Mouse (Mus musculus): Measurements from ENCODE around the gene Sec24c. TPM values are rescaled to one million over a fixed set of nuclear protein-coding genes. Genes with fewer than 3 reads are reported as not detected.

Gene Sec24c
- total RNA-seq, 2 experiments from 2014 or later, result 97.2 to 109 TPM

- DNase-seq (ENCODE audit: low spot score in 2 of 2), result no peak
Observed at GRCm38 (mm10) chr14:20733041-20733951, 59.2 kb downstream of the Sec24c start.

DNA sequence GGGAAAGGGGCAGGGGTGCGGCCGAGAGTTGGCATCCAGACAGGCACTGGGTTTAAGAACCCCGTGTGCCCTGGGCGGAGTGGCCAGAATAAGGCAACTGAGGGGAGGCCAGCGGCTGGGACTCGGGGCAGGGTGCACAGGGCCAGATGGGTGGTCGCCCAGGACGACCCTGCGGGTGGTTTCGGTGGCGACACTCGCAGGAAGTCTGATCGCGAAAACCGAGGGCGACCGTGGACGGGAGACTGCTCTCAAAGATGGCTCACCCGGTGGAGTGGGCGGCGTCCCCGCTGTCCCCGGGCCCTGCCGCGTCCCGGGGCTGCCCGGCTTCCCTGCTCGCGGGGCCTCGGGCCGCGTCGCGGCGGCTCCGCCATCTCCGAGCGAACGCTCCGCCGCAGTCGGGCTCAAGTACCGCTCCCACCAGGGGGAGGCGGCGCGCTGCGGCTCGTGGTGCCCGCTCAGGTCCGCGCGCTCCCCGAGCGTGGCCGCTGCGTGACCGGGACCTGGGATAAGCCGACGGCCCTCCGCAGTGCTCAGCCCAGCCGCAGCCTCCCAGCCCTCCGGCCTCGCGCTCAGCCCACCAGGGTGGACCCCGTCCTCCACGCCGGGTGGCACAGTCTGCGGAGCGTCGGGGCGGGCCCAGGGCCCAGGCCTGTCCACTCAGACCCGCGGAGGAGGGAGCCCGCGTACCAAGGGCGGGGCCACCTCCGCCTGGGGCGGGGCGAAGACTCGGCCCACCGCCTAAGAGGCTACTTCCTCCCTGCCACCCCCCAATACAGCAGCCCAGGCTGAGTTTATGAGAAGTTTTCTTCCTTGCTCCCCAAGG lies 60.1 kb downstream of the Sec24c start, which contains the start of gene Ndst2:
Gene Ndst2 (minus strand): TSS at position 611 of the 823 bp plus-strand sequence.
- DNase-seq (ENCODE audit: low spot score in 2 of 2), result peak; percentile 76 to 83

GRCm38 (mm10) chr14:20735052-20735451 lies 60.9 kb downstream of the Sec24c start:
- DNase-seq (ENCODE audit: low spot score in 2 of 2), result no peak

GRCm38 (mm10) chr14:20735892-20736390 lies 61.8 kb downstream of the Sec24c start:
- DNase-seq (ENCODE audit: low spot score in 2 of 2), result no peak

GRCm38 (mm10) chr14:20737306-20737705 lies 63.2 kb downstream of the Sec24c start:
- no peak for DNase-seq (ENCODE audit: low spot score in 2 of 2)

DNA sequence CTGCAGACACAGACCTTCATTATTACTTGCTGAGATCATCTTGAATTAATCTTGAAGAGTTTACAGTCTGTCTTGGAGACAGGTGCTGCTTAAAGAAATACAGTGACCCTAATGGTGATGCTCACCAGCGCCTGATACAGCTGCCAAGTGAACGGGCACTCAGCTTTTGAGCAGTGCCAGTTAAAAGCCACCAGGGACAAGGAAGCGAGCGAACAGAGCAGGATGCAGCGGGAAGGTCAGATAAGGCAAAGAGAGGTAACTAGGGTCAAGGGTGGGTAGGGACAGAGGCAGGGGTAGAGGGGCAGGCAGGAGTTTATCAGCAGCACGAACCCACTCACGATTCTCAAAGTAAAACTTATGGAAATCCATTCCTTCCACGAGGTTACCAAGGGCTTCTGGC lies 64.4 kb downstream of the Sec24c start:
- no peak for DNase-seq (ENCODE audit: low spot score in 2 of 2)

DNA sequence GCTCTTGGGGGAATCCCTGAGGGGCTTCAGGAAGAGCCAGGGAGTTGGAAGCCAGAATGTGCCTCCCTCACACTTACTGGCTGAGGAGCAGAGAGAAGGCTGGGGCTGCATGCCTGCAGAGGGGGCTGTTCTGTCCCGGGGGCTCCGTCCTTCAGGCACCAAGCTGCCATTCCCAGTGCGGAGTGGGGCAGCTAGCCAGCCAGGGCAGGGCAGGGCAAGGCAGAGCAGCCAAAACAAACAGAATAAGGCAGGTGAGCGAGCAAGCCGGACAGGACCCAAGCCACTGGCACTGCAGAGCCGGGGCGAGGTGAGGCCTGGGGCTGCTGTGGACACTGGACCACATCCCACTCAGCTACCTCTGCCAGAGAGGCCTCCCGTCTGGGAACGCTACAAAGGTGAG lies 67.2 kb downstream of the Sec24c start:
- no peak for DNase-seq (ENCODE audit: low spot score in 2 of 2)

DNA sequence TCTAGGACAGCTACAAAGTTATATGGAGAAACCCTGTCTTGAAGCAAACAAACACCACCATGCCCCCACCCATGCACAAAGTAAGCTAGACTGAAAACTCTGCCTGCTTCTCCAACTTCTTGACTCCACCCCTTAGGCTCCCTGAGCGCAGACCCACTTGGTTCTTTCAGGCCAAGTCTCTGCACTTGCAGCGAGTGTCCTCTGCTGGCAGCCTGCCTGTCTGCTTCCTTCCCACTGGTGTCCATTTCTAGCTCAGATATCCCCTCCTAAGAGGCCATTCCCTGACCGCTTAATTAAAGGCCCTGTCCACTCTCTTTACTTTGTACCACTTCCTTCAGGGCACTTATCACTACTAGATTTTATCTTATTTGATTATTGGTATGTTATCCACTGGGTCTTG lies 69.5 kb downstream of the Sec24c start:
- DNase-seq (ENCODE audit: low spot score in 2 of 2), result no peak

Small RNA genes lying within 50 kb of the gene (microRNA-seq; reads per million reads assigned to microRNA genes)
- gene Mir6946, result 0.98 to 0.99 reads per million in 2 experiments

Other genes with a start within 250 kb of the Sec24c start
- 1 to 10 TPM; 1.4 to 1.9 TPM for gene Cfap70, start 222.1 kb upstream of the Sec24c start, total RNA-seq (2021)
- gene Anxa7, start 194.2 kb upstream of the Sec24c start, total RNA-seq (2021), result 10 to 100 TPM; 74.3 to 74.7 TPM
- gene Mss51, start 177.4 kb upstream of the Sec24c start, total RNA-seq (2021), result 1 to 10 TPM in 1 of 2 experiments, under 1 TPM in 1; 0.40 to 1.1 TPM
- 100 to 1,000 TPM; 287 to 305 TPM for gene Ppp3cb, start 127.7 kb upstream of the Sec24c start, total RNA-seq (2021)
- 10 to 100 TPM; 58.7 to 59.4 TPM for gene Usp54, start 33.2 kb upstream of the Sec24c start, total RNA-seq (2021)
- gene Myoz1, start 17.8 kb upstream of the Sec24c start, total RNA-seq (2021), result not detected
- under 1 TPM; 0.12 to 0.13 TPM for gene Synpo2l, start 6.0 kb upstream of the Sec24c start, total RNA-seq (2021)
- gene Fut11, start 20.7 kb downstream of the Sec24c start, total RNA-seq (2021), result 10 to 100 TPM; 14.5 to 14.7 TPM
- 10 to 100 TPM; 53.1 to 53.3 TPM for gene Chchd1, start 28.7 kb downstream of the Sec24c start, total RNA-seq (2021)
- 100 to 1,000 TPM; 165 to 186 TPM for gene Zswim8, start 33.2 kb downstream of the Sec24c start, total RNA-seq (2021)
- 10 to 100 TPM; 14.9 to 17.6 TPM for gene Ndst2, start 60.3 kb downstream of the Sec24c start, total RNA-seq (2021)
- gene Camk2g, start 119.8 kb downstream of the Sec24c start, total RNA-seq (2021), result 100 to 1,000 TPM; 225 to 233 TPM
- 1 to 10 TPM; 3.3 to 4.5 TPM for gene Plau, start 162.4 kb downstream of the Sec24c start, total RNA-seq (2021)